Mouse (Mus musculus) G1E (cell line): ENCODE measurements around the gene Slc25a27.

Experiments used
- CTCF ChIP-seq: IDR thresholded peaks from 2 replicates; pipeline ENCODE4 v1.5.1; 2012; ENCODE audit warnings: low read depth, low read length, inconsistent platforms, mixed read lengths
- GATA1 ChIP-seq: IDR thresholded peaks from 2 replicates; pipeline ENCODE4 v1.6.1; 2012; ENCODE audit warnings: borderline replicate concordance, low read length, inconsistent platforms, mixed read lengths
- POLR2AphosphoS5 ChIP-seq: IDR thresholded peaks from 2 replicates; pipeline ENCODE4 v1.6.1; 2012; ENCODE audit warnings: low read depth, low read length, inconsistent platforms; ENCODE audit not compliant: insufficient replicate concordance
- TAL1 ChIP-seq: conservative IDR thresholded peaks from 2 replicates; pipeline ENCODE4 v1.6.1; 2012; ENCODE audit warnings: low read depth, low read length, inconsistent platforms, mixed read lengths

GRCm38 (mm10) chr17:43592296-43593291 lies 74.4 kb downstream of the Slc25a27 start:
- TF ChIP-seq CTCF (no peak), POLR2AphosphoS5 (no peak), TAL1 (no peak), GATA1 (no peak)
